Mouse (Mus musculus) T-helper 1 cell (primary cell): ENCODE results near the gene Btbd35f20.
"Not testable (repeated sequence)": the region's sequence is repeated elsewhere in the genome, so short reads cannot be mapped to it uniquely, and the experiment has no call there.

Source experiments
- in situ Hi-C: fragments of 300-600 bp; cut with MboI, MseI; formaldehyde crosslinking; loops from one replicate; pipeline ENCODE4 v1.15.1; 2025; ENCODE audit warnings: high pct_unique_total_duplicates

The Btbd35f20 gene

DNA sequence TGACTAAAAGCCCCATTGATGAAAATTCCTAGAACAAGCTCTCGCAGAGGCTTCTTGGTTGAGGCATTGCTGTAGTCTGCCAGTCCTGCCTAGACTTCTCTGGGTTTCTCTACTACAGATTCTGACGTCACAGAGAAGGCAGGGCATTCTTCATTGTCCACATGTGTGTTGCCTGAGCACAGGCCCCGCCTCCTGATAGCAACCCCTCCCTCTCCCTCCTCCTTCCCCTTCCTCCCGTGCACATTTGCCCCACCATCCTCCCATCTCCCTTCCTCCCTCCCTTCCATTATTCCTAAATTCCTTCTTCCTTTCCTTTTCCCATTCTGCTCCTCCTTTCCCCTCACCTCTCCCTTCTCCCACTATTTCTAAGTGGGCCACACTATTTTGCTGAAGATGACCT lies at the start of gene Btbd35f20:
Gene Btbd35f20, minus strand, starts transcription at position 101 of the 400 bp plus-strand sequence.
- in situ Hi-C loops, result not testable (repeated sequence)
